Mouse (Mus musculus): ENCODE data around the gene S100a6.

S100a6 gene

GRCm38 (mm10) chr3:90612728-90613291, at the start of gene S100a6:
TSS of gene S100a6 (plus strand) at chr3:90612882.
- peak; percentile 66 for DNase-seq (ENCODE audit: low read depth, low spot score)

GRCm38 (mm10) chr3:90574691-90575090, 38.0 kb upstream of the S100a6 start:
- peak; percentile 10 for DNase-seq (ENCODE audit: low read depth, low spot score)

GRCm38 (mm10) chr3:90575320-90575719, 37.4 kb upstream of the S100a6 start:
- DNase-seq (ENCODE audit: low read depth, low spot score): no peak

GRCm38 (mm10) chr3:90576351-90577001, 36.2 kb upstream of the S100a6 start:
- peak; percentile 34 for DNase-seq (ENCODE audit: low read depth, low spot score)

- no peak for DNase-seq (ENCODE audit: low read depth, low spot score)
These were observed 33.2 kb upstream of the S100a6 start for GRCm38 (mm10) chr3:90579433-90579832.

- no peak for DNase-seq (ENCODE audit: low read depth, low spot score)
These were observed 31.5 kb upstream of the S100a6 start for GRCm38 (mm10) chr3:90581141-90581540.

GRCm38 (mm10) chr3:90582156-90582555, 30.5 kb upstream of the S100a6 start:
- DNase-seq (ENCODE audit: low read depth, low spot score): no peak

- no peak for DNase-seq (ENCODE audit: low read depth, low spot score)
These were observed 30.1 kb upstream of the S100a6 start for GRCm38 (mm10) chr3:90582556-90582955.

GRCm38 (mm10) chr3:90583893-90584292, 28.8 kb upstream of the S100a6 start:
- DNase-seq (ENCODE audit: low read depth, low spot score): no peak

- DNase-seq (ENCODE audit: low read depth, low spot score): peak; percentile 91
These were observed 27.1 kb upstream of the S100a6 start for GRCm38 (mm10) chr3:90585595-90585994.

GRCm38 (mm10) chr3:90586016-90586643, 26.6 kb upstream of the S100a6 start:
- no peak for DNase-seq (ENCODE audit: low read depth, low spot score)

GRCm38 (mm10) chr3:90586906-90587305, 25.8 kb upstream of the S100a6 start:
- peak; percentile 82 for DNase-seq (ENCODE audit: low read depth, low spot score)

GRCm38 (mm10) chr3:90587361-90588101, 25.2 kb upstream of the S100a6 start:
- DNase-seq (ENCODE audit: low read depth, low spot score): peak; percentile 95

- DNase-seq (ENCODE audit: low read depth, low spot score): no peak
These were observed 23.3 kb upstream of the S100a6 start for GRCm38 (mm10) chr3:90589390-90589789.

- no peak for DNase-seq (ENCODE audit: low read depth, low spot score)
These were observed 22.7 kb upstream of the S100a6 start, which contains the start of gene S100a2 for GRCm38 (mm10) chr3:90589947-90590346. TSS of gene S100a2 (plus strand) at chr3:90590247.

GRCm38 (mm10) chr3:90594466-90594865, 18.2 kb upstream of the S100a6 start:
- no peak for DNase-seq (ENCODE audit: low read depth, low spot score)

GRCm38 (mm10) chr3:90595556-90595955, 17.1 kb upstream of the S100a6 start:
- DNase-seq (ENCODE audit: low read depth, low spot score): no peak

- DNase-seq (ENCODE audit: low read depth, low spot score): no peak
These were observed 15.9 kb upstream of the S100a6 start for GRCm38 (mm10) chr3:90596810-90597209.

GRCm38 (mm10) chr3:90597736-90598135, 14.9 kb upstream of the S100a6 start:
- DNase-seq (ENCODE audit: low read depth, low spot score): no peak

- DNase-seq (ENCODE audit: low read depth, low spot score): no peak
These were observed 14.5 kb upstream of the S100a6 start for GRCm38 (mm10) chr3:90598212-90598611.

GRCm38 (mm10) chr3:90599401-90599800, 13.3 kb upstream of the S100a6 start:
- no peak for DNase-seq (ENCODE audit: low read depth, low spot score)

GRCm38 (mm10) chr3:90600036-90600435, 12.6 kb upstream of the S100a6 start:
- DNase-seq (ENCODE audit: low read depth, low spot score): no peak
